Mouse (Mus musculus) small intestine, adult 2 months (tissue): Measurements from ENCODE around the gene 0610030E20Rik.

ENCODE experiments used
- CTCF ChIP-seq: fragments of 200-500 bp; IDR thresholded peaks from 2 replicates; pipeline ENCODE4 v1.5.1; 2012; ENCODE audit warnings: low read depth, mild to moderate bottlenecking, control low read depth, inconsistent platforms, low read length, moderate library complexity, mixed read lengths; ENCODE audit not compliant: insufficient replicate concordance, insufficient read length; ENCODE audit errors: extremely low read depth
- POLR2A ChIP-seq: fragments of 200-500 bp; IDR thresholded peaks from 2 replicates; pipeline ENCODE4 v1.6.1; 2012; ENCODE audit warnings: low read depth, mild to moderate bottlenecking, control low read depth, inconsistent platforms, low read length, moderate library complexity

GRCm38 (mm10) chr6:72312198-72312597, 34.9 kb upstream of the 0610030E20Rik start:
- TF ChIP-seq CTCF (no peak), POLR2A (no peak)
